Mouse (Mus musculus): ENCODE measurements around the gene Prpf31. TPM values are rescaled to one million over a fixed set of nuclear protein-coding genes. Genes with fewer than 3 reads are reported as not detected.
A peak's percentile ranks its signal among the peaks of the same experiment; 100 is the strongest.

Gene Prpf31
- total RNA-seq (2015) (33.0 and 37.3 TPM in 2 replicates), total RNA-seq (2017) (113 and 130 TPM in 2 replicates)

DNA sequence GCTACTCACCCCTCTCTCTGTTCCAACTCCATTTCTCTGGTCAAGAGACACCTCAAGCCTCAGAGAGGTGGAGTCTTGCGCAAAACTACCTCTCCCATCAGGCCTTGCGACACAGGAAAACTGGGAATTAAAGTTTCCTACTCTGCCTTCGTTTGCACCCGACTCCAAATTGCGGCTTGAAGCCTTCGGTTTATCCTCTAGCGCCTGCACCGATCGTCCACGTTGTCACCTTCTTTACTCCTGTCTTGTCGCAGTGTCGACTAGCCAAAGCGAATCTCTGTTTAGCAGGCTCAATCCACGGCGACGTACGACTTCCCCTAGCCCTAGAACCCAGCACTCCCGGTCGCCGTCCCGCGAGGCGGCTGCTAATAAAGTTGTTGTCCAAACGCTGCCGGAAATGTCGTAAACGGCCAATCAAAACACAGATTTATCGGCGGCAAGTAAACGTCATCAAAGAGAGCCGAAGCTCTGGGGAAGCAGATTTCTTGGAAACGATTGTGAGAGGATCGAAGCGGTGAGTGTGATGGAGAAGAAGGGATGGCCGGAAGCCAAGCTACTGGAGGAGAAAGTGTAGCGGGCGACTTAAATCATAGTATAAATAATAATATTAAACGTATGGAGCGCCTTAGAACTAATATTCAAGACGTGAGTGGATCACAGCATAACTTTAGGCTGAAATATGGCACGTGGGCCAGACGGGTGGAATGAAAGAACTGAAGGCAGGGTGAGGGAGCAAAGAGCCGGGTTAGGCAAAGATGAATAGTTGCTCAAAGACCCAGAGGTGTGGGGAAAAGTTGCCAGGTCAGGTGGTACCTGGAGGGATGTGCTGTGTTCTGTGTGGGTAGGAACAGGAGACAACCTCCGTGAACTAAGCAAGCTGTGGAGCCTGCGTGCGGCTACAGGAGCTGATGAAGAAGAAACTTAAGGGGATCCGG lies at the start of gene Prpf31, which contains the start of gene Tfpt:
Gene Prpf31, plus strand, starts transcription at position 443 of the 935 bp plus-strand sequence.
Gene Tfpt, minus strand, starts transcription at position 387 of the 935 bp plus-strand sequence.
- peak; percentile 94 for ATAC-seq (replicated peaks; ENCODE audit: poor library complexity)

DNA sequence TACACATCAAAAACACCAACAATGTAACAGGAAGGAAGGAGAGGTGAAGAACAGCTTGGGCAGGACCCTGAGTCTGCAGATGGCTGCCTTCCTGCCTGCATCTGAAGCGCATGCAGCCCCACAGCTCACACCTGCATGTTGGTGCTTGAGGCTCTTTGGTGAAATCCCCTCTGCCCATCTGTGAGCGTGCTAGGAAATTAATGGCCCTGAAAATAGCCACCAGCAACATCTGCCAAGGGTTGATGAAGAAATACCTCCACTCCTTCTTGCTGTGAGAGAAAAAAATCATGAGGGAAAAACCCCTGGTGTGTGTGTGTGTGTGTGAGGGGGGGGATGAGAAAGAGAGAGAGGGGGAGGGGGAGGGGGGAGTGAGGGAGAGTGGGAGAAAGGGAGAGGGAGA lies 49.8 kb upstream of the Prpf31 start:
- no peak for ATAC-seq (replicated peaks; ENCODE audit: poor library complexity)

GRCm38 (mm10) chr7:3585763-3586162 lies 44.0 kb upstream of the Prpf31 start:
- ATAC-seq (replicated peaks; ENCODE audit: poor library complexity) = peak; percentile 60

DNA sequence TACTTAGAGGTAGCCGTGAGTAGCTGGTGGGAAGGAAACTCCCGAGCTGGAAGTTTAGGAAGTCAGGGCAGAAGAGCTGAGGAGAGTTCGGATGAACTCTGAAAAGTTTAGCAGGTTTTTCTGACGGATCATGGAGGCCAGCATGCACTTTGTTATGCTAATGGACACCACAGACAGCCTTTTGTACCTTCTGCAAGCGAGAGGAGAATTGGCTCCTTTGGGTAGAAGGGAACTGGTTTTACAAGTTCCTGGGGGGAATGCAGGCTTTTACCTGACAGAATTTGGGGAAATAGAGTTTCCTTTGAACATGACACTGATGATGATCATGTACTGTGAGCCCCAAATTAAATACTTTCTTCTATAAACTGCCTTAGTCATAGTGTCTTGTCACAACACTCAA lies 43.5 kb upstream of the Prpf31 start:
- no peak for ATAC-seq (replicated peaks; ENCODE audit: poor library complexity)

GRCm38 (mm10) chr7:3587292-3587691 lies 42.5 kb upstream of the Prpf31 start:
- no peak for ATAC-seq (replicated peaks; ENCODE audit: poor library complexity)

GRCm38 (mm10) chr7:3590550-3590949 lies 39.2 kb upstream of the Prpf31 start:
- no peak for ATAC-seq (replicated peaks; ENCODE audit: poor library complexity)

GRCm38 (mm10) chr7:3591534-3591933 lies 38.3 kb upstream of the Prpf31 start:
- no peak for ATAC-seq (replicated peaks; ENCODE audit: poor library complexity)

- no peak for ATAC-seq (replicated peaks; ENCODE audit: poor library complexity)
These were observed 35.9 kb upstream of the Prpf31 start for GRCm38 (mm10) chr7:3593855-3594254.

DNA sequence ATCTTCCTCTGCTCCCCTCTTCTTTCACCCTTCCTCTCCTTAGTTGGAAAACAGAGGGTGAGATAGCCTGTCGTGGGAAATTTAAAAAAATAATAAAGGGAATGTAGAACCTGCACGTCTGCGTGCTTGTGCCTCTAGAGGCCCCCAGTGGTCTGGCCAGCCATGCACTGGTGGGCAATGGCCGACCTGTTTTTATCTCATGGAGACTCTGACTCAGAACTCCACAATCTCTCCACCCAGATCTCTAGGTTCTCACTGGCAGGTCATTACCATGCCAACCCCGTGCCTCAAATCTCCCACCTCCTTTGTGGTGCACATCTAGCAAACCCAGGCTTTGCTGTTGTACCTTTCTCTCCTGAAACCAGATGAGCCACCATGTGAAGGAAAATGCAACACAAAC lies 35.1 kb upstream of the Prpf31 start:
- peak; percentile 57 for ATAC-seq (replicated peaks; ENCODE audit: poor library complexity)

GRCm38 (mm10) chr7:3595146-3595545 lies 34.6 kb upstream of the Prpf31 start:
- ATAC-seq (replicated peaks; ENCODE audit: poor library complexity) = peak; percentile 72

- ATAC-seq (replicated peaks; ENCODE audit: poor library complexity) = peak; percentile 66
These were observed 32.0 kb upstream of the Prpf31 start for GRCm38 (mm10) chr7:3597755-3598154.

- ATAC-seq (replicated peaks; ENCODE audit: poor library complexity) = peak; percentile 94
These were observed 28.7 kb upstream of the Prpf31 start for GRCm38 (mm10) chr7:3601119-3601518.

GRCm38 (mm10) chr7:3606798-3607197 lies 23.0 kb upstream of the Prpf31 start:
- peak; percentile 94 for ATAC-seq (replicated peaks; ENCODE audit: poor library complexity)

DNA sequence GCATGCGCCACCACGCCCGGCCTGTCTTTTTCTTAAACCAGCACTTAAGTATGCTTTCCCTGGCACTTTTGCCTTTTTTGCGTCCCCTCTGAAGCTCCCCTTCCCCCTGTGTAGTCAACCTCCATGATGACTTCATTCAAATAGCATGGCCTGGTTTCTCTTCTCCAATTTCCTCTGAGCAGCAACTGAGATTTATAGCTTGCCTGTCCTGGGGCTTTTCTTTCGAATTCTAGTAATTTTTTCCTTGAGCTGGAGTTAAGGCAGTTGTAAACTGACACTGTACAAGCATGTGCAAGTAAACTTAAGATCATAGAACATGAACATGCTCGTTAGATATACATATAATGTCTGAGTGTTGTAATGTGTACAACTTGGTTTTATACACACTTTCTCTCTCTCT lies 22.4 kb upstream of the Prpf31 start:
- no peak for ATAC-seq (replicated peaks; ENCODE audit: poor library complexity)

DNA sequence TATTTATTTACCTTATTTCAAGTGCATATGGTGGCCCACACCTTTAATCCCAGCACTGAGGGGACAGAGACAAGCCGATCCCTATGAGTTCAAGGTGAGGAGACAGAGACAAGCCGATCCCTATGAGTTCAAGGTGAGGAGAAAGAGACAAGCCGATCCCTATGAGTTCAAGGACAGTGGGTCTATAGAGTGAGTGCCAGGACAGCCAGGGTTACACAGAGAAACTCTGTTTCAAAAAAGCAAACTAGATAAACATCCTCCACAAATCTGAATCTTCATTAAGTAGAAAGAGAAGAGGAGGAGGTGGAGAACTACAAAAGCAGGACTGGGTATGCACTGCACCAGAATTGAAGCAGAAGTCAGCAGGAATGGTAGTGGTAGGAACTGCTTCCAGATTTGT lies 21.1 kb upstream of the Prpf31 start:
- ATAC-seq (replicated peaks; ENCODE audit: poor library complexity) = no peak

DNA sequence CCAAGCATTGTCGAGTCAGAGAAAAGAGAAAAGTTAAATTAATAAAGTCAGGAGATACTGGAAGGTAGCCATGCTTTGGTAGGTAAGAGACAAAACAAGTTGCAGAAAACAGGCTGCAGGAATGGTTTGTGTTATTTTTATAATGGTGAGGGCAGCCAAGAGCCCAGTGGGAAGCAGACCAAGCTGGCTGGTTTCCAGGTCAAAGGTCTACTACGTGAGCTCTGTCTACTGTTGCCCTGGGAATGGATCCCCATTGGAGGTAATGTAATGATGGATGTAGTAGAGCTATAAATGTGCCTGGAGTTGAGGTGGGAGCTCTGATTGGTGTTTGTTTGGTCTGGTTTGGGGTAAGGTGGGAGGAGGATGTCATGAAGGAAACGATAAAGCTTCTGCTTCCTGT lies 20.7 kb upstream of the Prpf31 start:
- ATAC-seq (replicated peaks; ENCODE audit: poor library complexity) = no peak

- ATAC-seq (replicated peaks; ENCODE audit: poor library complexity) = peak; percentile 47; the same call in 1 of the 2 replicates
These were observed 19.3 kb upstream of the Prpf31 start for GRCm38 (mm10) chr7:3610437-3610836.

DNA sequence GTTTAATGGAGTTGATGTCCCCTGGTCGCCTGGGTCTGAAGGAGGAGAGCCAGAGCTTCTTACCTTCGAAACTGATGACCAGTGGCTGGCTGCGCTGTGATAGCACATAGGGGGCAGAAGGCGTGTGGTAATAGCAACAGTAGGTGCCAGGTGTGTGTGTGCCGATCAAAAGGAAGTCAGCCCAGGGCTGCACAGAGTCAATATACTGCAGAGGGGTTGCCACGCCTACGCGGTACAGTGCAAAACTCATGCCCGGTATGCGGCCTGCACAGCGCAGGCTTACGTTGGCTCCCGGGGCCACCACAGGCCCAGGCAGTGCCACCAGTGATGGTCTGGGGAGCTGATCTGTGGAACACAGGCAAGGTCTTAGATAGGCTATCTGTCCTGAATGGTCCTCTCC lies 18.8 kb upstream of the Prpf31 start:
- no peak for ATAC-seq (replicated peaks; ENCODE audit: poor library complexity)

DNA sequence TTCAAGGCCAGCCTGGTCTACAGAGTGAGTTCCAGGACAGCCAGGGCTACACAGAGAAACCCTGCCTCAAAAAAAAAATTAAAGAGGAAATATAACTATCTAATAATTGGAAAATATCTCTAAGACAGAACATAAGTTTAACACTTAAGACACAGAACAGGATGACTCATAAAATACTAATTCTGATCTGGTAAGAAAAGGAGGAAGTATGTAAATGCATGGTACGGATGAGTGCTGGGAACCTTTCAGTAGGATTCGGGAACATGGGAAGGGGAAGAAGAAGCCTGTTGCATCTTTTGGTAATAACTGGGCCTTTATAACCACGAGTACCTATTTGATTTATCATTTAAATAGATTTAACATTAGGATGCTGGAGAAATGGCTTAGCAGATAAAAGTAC lies 15.8 kb upstream of the Prpf31 start:
- no peak for ATAC-seq (replicated peaks; ENCODE audit: poor library complexity)

DNA sequence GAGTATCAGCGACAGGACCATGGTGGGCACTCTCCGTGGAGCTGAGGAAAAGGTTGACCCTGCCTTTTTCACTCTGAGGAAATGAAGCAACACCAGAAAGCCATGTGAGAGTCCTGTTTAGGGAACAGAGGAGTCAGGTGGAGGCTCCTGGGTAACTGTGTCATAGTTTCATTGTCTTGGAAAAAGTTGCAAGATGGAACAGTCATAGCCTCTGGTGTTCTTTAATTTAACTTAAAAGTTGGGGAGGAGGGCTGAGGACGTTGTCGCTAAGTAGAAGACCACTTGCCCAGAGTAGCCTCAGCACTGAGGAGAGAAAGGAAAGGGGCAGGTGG lies 13.8 kb upstream of the Prpf31 start, which contains the start of gene Oscar:
Gene Oscar, minus strand, starts transcription at position 101 of the 332 bp plus-strand sequence.
- no peak for ATAC-seq (replicated peaks; ENCODE audit: poor library complexity)

DNA sequence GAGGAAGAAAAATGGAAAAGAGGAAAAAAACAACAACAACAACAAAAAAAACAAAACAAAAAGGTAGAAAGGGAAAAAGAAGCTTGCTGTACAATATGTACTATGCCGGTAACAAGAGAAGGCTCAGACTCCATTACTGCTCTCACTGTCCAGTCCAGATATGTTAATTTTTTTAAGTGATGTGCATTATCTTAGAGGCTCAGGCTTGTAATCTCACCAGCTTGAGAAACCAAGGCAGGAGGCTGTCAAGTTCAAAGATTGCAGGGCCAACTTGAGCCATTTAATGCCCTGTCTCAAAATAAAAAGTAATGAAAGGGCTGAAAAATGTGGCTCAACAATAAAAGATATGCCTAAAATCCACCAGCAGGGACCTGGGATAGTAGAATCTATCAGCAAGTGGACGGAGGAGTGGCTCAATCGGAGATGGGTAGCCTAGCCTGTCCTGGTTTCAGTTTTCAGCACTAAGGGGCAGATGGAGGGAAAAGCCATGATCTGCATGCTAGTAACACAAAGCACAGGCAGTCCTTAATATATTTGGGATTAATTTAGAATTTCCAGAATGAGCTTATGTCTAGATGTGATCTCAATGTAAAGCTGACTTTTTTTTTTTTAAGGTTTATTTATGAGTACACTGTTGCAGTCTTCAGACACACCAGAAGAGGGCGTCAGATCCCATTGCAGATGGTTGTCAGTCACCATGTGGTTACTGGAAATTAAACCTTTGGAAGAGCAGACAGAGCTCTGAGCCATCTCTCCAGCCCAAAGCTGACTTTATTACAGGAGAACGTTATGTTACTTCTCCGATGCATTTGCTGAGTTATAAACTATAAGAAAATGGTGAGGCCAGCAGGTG lies 13.2 kb upstream of the Prpf31 start:
- peak; percentile 26 for ATAC-seq (replicated peaks; ENCODE audit: poor library complexity)
